Mouse (Mus musculus): Measurements from ENCODE around the gene Adamts12. TPM values are rescaled to one million over a fixed set of nuclear protein-coding genes. Genes with fewer than 3 reads are reported as not detected.

Gene Adamts12
- polyA plus RNA-seq, 1 experiment from 2014 or later: 6.6 TPM

DNA sequence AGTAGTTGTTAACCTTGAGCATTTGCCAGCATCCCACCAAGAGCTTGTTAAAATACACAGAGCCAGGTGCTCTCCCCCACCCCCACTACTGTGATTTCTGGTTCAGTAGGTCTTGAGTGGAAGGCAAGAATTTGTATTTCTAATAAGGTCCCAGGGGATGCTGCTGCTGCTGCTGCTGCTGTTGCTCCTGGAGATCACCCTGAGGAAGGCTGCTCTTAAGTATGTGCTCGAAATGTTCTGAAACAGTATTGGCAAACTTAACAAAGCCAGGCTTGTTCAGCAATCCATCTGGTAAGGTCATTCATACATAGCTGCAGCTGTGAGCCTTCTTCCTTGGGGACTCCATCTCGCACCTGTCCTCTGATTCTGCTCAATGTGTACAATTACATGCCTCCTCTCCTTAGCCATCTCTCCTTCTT lies 115.2 kb downstream of the Adamts12 start:
- H3K9me3 ChIP-seq: no peaks in the 10 kb centered on the region
- no peaks in the 10 kb centered on the region for H3K27me3 ChIP-seq
- peak; percentile 74; the same call in 1 of the 2 replicates for ATAC-seq (ENCODE audit: insufficient number of reproducible peaks, low FRiP score, low TSS enrichment, low read depth)
- no peak overlapping the region for H3K27ac ChIP-seq
- H3K4me1 ChIP-seq: peaks cover 19% of the 10 kb centered on the region
- WGBS: 21% methylated on average over 2 of the region's 2 CpGs
- no peak overlapping the region for H3K4me3 ChIP-seq
- no peak overlapping the region for H3K9ac ChIP-seq
- no peak overlapping the region for H3K4me2 ChIP-seq
- no peaks in the 10 kb centered on the region for H3K36me3 ChIP-seq

DNA sequence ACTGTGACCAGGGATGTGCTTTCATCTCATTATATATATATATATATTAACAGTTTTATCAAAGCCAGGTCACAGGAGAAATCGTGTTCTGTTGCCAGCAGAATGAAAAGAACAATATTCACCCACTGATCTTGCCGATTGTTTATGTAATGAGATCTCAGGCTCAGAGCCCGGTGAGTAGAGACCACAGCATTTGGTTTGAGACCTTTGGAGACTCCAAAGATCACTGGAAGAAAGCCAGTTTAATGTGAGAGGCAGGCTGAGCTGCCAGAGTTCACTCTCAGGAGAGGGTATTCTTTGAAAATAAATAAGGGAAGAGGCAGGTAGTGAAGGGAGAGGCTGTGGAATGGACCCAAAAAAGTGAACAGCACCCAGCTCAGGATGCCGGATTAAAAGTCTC lies 122.1 kb downstream of the Adamts12 start:
- no peak overlapping the region for H3K4me2 ChIP-seq
- 64% methylated on average over 4 of the region's 4 CpGs for WGBS
- no peak for ATAC-seq (ENCODE audit: insufficient number of reproducible peaks, low FRiP score, low TSS enrichment, low read depth)
- no peak overlapping the region for H3K4me3 ChIP-seq
- no peak overlapping the region for H3K27ac ChIP-seq
- no peaks in the 10 kb centered on the region for H3K4me1 ChIP-seq
- H3K9ac ChIP-seq: no peak overlapping the region
- H3K36me3 ChIP-seq: no peaks in the 10 kb centered on the region
- H3K9me3 ChIP-seq: no peaks in the 10 kb centered on the region
- H3K27me3 ChIP-seq: no peaks in the 10 kb centered on the region

DNA sequence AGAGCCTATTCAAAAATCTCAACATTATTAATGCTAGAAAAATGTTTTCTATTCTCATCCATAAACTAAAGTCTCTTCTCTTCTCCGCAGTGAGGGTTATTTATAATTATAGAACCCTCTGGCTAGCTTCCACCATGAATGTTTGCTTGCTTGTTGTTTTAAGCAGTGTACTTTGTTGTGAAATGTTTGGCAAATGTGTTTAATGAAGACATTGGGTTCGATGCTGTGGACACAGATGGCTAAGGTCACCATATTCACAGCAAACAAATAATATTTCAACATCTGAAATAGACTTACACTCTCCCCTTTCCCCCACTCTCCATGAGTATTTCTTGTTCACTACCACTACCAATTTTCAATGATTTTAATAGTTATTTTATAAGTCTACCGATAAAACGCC lies 125.9 kb downstream of the Adamts12 start:
- H3K27ac ChIP-seq: no peak overlapping the region
- no peak overlapping the region for H3K4me2 ChIP-seq
- ATAC-seq (ENCODE audit: insufficient number of reproducible peaks, low FRiP score, low TSS enrichment, low read depth): no peak
- no peaks in the 10 kb centered on the region for H3K4me1 ChIP-seq
- no peaks in the 10 kb centered on the region for H3K27me3 ChIP-seq
- no peaks in the 10 kb centered on the region for H3K36me3 ChIP-seq
- H3K4me3 ChIP-seq: no peak overlapping the region
- H3K9me3 ChIP-seq: no peaks in the 10 kb centered on the region
- H3K9ac ChIP-seq: no peak overlapping the region
- WGBS: 78% methylated on average over 4 of the region's 4 CpGs

DNA sequence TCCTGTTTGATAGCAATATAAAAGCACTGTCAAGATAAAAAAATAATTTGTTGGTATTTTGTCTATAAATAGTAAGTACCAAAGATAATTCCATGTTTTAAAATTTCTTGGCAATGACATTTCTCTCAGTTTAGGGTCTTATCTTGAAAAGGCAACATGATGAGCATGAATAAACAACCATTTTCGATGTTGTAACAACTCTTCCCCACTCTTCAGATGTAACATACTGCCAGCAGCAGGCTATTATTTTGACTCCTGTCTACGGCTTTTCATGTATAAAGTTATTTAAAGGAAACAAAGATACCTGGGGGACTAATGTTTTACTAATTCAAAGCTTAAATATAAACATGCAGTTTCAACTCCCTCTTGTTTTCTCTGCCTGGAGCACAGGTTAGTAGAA lies 128.2 kb downstream of the Adamts12 start:
- 75% methylated on average over 2 of the region's 2 CpGs for WGBS
- H3K27ac ChIP-seq: no peak overlapping the region
- no peak overlapping the region for H3K9ac ChIP-seq
- H3K9me3 ChIP-seq: no peaks in the 10 kb centered on the region
- no peak for ATAC-seq (ENCODE audit: insufficient number of reproducible peaks, low FRiP score, low TSS enrichment, low read depth)
- no peaks in the 10 kb centered on the region for H3K27me3 ChIP-seq
- H3K4me1 ChIP-seq: no peaks in the 10 kb centered on the region
- no peak overlapping the region for H3K4me2 ChIP-seq
- H3K4me3 ChIP-seq: no peak overlapping the region
- H3K36me3 ChIP-seq: no peaks in the 10 kb centered on the region

DNA sequence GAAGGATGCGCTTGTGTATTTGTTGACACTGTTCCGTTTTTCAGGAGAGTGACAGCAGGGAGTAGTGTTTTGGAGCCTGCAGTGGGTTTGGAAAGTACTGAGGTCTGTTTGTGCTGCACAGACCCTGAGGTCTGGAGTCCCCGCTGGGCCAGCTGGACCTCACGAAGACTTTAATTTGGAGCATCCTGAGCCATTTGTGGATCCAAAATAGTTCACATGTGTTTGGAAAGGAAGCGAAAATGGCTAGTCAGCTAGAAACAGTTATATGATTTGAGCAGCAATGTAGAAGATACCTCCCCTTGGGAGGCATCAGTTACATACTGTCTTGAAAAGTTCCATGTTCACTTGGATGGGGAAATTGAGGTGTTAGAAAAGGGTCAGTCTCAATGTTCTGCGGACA lies 132.5 kb downstream of the Adamts12 start:
- Histone ChIP-seq H3K9ac (no peak overlapping the region), H3K36me3 (no peaks in the 10 kb centered on the region), H3K9me3 (no peaks in the 10 kb centered on the region), H3K4me3 (no peak overlapping the region), H3K4me1 (no peaks in the 10 kb centered on the region), H3K4me2 (no peak overlapping the region), H3K27me3 (no peaks in the 10 kb centered on the region), H3K27ac (no peak overlapping the region)
- 61% methylated on average over 6 of the region's 6 CpGs for WGBS
- no peak for ATAC-seq (ENCODE audit: insufficient number of reproducible peaks, low FRiP score, low TSS enrichment, low read depth)

DNA sequence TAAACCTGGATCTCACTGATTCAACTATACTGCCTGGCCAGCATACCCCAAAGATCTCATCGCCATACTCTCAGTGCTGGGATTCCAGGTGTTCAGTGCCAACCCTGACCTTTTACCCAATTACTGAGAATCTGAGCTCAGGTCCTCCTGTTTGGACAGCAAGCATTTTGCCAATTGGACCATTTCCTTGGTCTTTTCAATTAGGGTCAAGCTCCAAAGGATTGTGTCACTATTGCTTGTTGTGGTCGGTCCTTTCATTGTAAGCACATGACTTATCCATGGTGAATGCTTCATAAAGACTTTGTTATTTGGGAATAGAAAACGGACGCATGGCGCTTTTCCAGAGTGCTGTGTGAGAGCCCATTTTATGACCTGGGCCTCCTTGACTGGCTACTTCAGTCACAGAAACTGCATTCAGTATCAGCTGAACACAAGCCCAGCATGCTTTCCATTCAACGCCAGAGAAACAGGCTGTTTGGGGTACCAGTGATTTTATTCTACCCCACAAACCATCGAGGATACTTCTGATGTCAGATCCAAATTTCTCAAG lies 133.7 kb downstream of the Adamts12 start:
- WGBS: 77% methylated on average over 7 of the region's 7 CpGs
- H3K27ac ChIP-seq: no peak overlapping the region
- no peaks in the 10 kb centered on the region for H3K4me1 ChIP-seq
- no peak overlapping the region for H3K4me3 ChIP-seq
- no peak for ATAC-seq (ENCODE audit: insufficient number of reproducible peaks, low FRiP score, low TSS enrichment, low read depth)
- no peak overlapping the region for H3K9ac ChIP-seq
- H3K36me3 ChIP-seq: no peaks in the 10 kb centered on the region
- H3K9me3 ChIP-seq: no peaks in the 10 kb centered on the region
- H3K27me3 ChIP-seq: no peaks in the 10 kb centered on the region
- H3K4me2 ChIP-seq: no peak overlapping the region

DNA sequence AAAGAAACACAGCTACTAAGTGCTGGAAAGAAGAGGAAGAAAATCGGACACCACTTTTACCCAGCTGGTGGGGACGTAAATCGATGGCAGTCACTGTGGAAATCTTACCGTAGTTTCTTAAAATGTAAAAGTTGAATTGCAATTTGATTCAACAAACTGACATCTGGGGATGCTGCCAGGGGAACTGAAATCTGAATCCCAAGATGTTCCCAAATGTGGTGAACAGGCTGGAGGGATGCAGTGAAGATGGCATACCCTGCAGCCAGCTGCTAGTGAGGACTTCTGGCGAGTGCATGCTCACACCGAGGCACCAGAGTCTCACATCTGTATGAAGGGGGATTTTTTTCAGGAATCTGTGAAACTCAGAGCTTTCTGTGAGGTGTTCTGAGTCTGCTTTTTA lies 138.5 kb downstream of the Adamts12 start:
- no peak for ATAC-seq (ENCODE audit: insufficient number of reproducible peaks, low FRiP score, low TSS enrichment, low read depth)
- H3K4me3 ChIP-seq: no peak overlapping the region
- H3K9me3 ChIP-seq: no peaks in the 10 kb centered on the region
- WGBS: 52% methylated on average over 6 of the region's 6 CpGs
- no peak overlapping the region for H3K27ac ChIP-seq
- H3K9ac ChIP-seq: no peak overlapping the region
- H3K4me1 ChIP-seq: no peaks in the 10 kb centered on the region
- no peaks in the 10 kb centered on the region for H3K27me3 ChIP-seq
- no peak overlapping the region for H3K4me2 ChIP-seq
- no peaks in the 10 kb centered on the region for H3K36me3 ChIP-seq

DNA sequence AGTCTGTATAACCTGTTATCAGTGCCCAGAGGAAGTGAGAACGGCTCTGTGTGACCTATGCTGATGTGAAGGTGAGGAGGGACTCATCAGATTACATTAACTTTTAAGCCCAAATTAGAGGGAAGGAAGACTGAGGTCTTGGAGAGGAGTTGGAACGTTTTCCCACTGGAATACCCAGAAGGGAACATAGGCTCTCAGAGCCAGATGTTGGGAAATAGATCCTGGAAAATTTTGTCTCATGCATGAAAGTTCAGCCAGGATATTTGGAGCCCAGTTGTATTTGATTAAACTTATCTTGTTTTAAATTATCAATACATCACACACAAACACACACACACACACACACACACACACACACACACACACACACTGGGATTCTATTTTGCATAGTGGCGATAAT lies 140.3 kb downstream of the Adamts12 start:
- no peaks in the 10 kb centered on the region for H3K4me1 ChIP-seq
- no peaks in the 10 kb centered on the region for H3K9me3 ChIP-seq
- H3K36me3 ChIP-seq: no peaks in the 10 kb centered on the region
- no peak overlapping the region for H3K9ac ChIP-seq
- H3K4me3 ChIP-seq: no peak overlapping the region
- H3K4me2 ChIP-seq: no peak overlapping the region
- no peak overlapping the region for H3K27ac ChIP-seq
- no peaks in the 10 kb centered on the region for H3K27me3 ChIP-seq
- WGBS: 61% methylated on average over 3 of the region's 3 CpGs
- ATAC-seq (ENCODE audit: insufficient number of reproducible peaks, low FRiP score, low TSS enrichment, low read depth): no peak

DNA sequence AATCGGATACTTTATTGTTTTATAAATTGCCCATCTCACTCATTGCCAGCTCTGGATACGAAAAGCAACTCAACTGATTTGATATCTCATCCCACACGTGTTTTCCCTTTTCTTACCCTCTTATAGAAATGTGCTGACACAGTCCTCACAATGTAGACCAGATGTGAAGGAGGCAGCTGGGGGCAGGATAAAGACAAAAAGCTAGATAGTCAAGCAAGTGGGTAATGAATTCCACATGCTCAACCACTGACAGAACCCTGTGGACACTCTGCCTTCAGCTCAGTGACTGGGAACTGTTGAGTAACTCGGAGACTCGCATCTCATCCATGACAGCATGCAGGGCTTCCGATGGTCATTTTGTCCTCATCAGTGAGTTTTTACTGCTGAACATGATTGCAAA lies 146.4 kb downstream of the Adamts12 start:
- no peaks in the 10 kb centered on the region for H3K36me3 ChIP-seq
- no peak overlapping the region for H3K4me3 ChIP-seq
- H3K4me2 ChIP-seq: no peak overlapping the region
- H3K9me3 ChIP-seq: no peaks in the 10 kb centered on the region
- 38% methylated on average over 6 of the region's 6 CpGs for WGBS
- peak overlapping the region; percentile 33; the same call in 1 of the 2 replicates for H3K27ac ChIP-seq
- no peak for ATAC-seq (ENCODE audit: insufficient number of reproducible peaks, low FRiP score, low TSS enrichment, low read depth)
- no peaks in the 10 kb centered on the region for H3K27me3 ChIP-seq
- no peaks in the 10 kb centered on the region for H3K4me1 ChIP-seq
- H3K9ac ChIP-seq: no peak overlapping the region

DNA sequence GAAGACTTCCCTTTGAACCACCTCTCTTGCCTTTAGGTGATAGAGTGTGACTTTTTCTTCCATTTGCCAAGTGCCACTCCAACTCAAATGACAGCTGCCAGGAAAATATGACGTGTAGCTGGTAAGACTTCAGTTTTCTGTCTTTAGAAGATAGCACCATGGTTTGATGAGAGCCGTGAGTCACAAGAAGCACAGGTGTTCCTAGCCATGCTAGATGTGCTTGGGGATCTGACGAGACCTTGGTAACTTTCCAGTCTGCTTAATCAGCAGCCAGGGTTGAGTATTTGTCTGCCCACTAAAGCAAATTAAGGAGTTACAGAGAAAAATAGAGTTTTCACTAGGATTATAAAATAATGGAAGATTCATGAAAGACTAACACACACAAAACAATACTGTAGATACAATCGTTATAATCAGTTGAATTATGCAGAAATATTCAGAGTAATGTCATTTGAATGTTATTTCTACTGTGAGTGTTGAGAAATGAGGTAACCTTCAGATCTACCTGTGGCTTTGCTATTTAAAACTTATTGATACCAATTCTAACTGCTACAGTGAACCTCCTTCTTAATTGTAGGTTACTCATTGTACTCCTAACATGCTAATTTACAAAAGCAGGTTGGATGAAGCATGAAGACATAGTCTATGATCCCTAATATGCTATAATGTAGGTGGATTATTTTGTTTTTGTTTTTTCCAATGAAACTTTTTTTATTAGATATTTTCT lies 169.5 kb downstream of the Adamts12 start:
- WGBS: 83% methylated on average over 4 of the region's 4 CpGs
- ATAC-seq (ENCODE audit: insufficient number of reproducible peaks, low FRiP score, low TSS enrichment, low read depth): no peak

DNA sequence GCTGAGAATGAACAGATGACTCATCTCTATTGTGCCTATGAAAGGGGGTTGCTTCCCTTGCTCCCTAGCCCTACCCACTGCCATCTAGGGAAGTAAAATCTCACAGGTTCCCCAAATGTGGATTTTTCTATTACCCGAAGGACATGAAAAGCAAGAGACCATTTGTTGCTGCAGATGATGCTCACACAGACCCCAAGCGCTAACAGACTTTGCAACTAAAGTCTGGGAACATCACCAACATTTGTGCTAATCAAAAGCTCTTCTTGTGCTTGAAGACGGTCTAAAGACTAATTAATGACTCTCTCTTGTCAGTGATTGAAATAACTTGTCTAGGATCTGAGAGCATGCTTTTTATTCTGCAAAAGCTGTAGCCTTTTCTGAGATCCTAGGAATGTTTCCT lies 175.8 kb downstream of the Adamts12 start:
- WGBS: 83% methylated on average over 3 of the region's 3 CpGs
- H3K27me3 ChIP-seq: no peaks in the 10 kb centered on the region
- H3K36me3 ChIP-seq: no peaks in the 10 kb centered on the region
- no peak for ATAC-seq (ENCODE audit: insufficient number of reproducible peaks, low FRiP score, low TSS enrichment, low read depth)
- no peaks in the 10 kb centered on the region for H3K4me1 ChIP-seq
- H3K9ac ChIP-seq: no peak overlapping the region
- no peak overlapping the region for H3K4me3 ChIP-seq
- no peak overlapping the region for H3K27ac ChIP-seq
- H3K9me3 ChIP-seq: no peaks in the 10 kb centered on the region
- H3K4me2 ChIP-seq: no peak overlapping the region

More for the DNA sequence above, 169.5 kb downstream of the Adamts12 start:
- no peak overlapping the region for H3K9ac ChIP-seq
- no peaks in the 10 kb centered on the region for H3K27me3 ChIP-seq
- no peak overlapping the region for H3K4me2 ChIP-seq
- H3K27ac ChIP-seq: no peak overlapping the region
- H3K4me1 ChIP-seq: no peaks in the 10 kb centered on the region
- H3K9me3 ChIP-seq: no peaks in the 10 kb centered on the region
- H3K4me3 ChIP-seq: no peak overlapping the region
- H3K36me3 ChIP-seq: no peaks in the 10 kb centered on the region

DNA sequence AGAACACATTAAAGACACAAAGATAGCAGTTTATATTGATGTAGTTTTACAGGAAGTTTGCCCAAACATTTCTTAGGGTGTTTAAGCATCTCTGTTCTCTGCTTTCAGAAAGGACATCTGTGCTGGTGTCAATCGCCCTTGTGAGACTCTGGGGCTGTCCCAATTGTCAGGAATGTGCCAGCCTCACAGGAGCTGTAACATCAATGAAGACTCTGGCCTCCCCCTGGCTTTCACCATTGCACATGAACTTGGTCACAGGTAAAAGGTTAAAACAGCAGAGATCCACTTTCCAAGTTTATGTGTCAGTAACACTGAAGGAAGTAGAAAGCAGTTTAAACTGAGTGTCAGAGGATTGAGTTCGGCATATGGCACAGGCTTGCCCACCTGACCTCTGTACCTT lies 176.7 kb downstream of the Adamts12 start:
- Histone ChIP-seq H3K9me3 (no peaks in the 10 kb centered on the region), H3K27ac (no peak overlapping the region), H3K4me1 (no peaks in the 10 kb centered on the region), H3K4me3 (no peak overlapping the region), H3K4me2 (no peak overlapping the region), H3K9ac (no peak overlapping the region), H3K27me3 (no peaks in the 10 kb centered on the region), H3K36me3 (peaks cover 2% of the 10 kb centered on the region; the same call in 1 of the 2 replicates)
- WGBS: 68% methylated on average over 2 of the region's 2 CpGs
- ATAC-seq (ENCODE audit: insufficient number of reproducible peaks, low FRiP score, low TSS enrichment, low read depth): no peak

Measured in limb, embryonic 15.5 days (tissue).